Mouse (Mus musculus) adrenal gland, adult (tissue): ENCODE results near the gene Sparcl1.

Experiments used
- DNase-seq, 2 experiments: peaks; one replicate each; pipeline ENCODE4 v3.0.0; 2022 to 2023; ENCODE audit warnings: low spot score in 1 of 2; ENCODE audit not compliant: inconsistent age in 2 of 2

Sparcl1 gene

GRCm38 (mm10) chr5:104068751-104069150, 44.8 kb downstream of the Sparcl1 start:
- peak in 1 of 2 experiments; percentile 58 for DNase-seq

DNA sequence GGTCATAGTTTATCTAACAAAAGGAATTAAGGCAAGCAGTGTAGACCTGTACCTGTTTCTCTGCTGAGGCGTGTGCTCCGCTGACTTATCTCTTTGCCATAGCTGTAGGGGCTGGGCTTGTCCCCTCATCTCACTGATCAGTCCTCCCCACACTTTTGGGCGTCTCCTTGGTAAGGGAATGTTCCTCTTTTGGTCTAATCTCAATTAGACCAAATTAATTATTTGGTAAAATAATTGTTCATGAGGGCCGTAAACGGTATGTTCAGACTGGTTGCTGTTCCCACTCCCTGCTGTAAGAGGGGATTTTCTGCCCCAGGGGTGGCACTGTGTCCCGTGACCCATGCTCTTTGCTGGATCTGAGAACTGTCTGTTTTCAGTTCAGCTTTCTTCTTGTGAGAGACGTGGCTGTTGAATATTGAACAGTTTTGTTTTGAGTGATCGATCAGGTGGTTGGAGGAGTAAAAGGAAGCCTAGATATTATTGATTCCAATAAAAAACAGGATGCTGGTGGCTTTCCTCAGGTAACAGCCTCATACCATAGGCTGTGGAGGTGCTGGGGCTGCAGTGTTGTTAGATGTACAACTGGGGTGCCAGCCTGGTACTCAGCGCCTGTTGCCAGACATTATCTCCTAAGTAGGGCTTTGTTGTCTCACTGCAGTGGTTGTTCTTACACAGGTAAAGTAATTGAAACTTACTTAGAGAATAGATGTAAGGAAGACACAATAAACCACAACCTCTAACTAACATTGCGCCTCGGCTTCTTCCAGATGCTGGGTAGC, 50.6 kb downstream of the Sparcl1 start:
- no peak for DNase-seq

DNA sequence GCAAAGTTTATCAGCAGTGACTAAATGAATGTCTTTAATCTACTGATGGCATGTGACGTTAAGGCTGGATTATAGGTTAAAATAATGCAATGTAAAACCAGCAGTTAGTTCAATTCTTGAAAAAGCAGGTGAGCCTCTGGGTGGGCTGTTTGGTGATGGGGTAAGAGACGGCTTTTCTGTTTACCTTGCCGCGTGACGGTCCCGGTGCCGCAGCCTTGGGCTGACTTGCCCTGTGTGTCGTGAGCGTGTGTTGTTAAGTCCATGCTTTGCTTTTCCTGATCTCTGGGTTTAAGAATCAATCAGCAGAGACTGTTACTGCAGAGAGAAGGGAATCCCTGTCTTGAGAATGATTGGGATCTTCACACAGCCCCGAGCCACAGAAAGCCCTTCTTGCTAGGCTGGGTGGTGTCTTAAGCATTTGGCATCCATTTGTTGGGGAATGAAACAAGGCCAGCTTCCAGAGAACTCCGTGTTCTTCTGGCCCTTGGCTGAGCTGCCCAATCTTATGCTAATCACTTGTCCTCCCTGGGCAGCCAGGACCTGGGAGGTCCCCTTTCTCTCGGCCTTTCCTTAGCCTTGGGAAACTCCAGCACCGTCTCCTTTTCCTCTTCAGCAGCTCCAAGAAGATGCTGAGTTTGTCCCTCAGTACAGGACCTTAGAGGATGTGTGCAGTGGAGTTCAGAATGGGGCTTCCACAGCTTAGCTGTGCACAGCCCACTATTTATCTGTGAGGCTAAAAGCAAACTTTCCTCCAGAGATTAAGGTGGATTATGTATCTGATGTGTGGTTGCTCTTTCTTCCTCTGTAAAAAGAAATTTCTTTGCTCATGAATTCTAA, 51.4 kb downstream of the Sparcl1 start:
- DNase-seq: no peak

GRCm38 (mm10) chr5:104060429-104060828, 53.1 kb downstream of the Sparcl1 start:
- DNase-seq: no peak

DNA sequence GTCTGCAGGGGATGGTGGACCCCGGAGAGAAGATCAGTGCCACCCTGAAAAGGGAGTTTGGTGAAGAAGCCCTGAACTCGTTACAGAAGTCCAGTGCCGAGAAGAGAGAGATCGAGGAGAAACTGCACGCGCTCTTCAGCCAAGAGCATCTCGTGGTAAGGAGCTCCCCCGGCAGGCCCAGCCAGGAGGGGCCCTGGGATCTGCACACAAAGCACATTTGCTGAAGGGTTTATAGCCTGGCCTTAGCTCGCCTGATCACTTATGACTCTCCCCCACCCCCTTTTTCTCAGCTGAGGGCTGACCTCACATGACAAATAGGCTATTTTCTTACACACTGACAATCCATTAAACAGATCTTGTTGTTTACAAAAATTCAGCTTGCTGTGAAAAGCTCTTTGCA, 53.9 kb downstream of the Sparcl1 start:
- no peak for DNase-seq

- DNase-seq: peak; percentile 48 to 80
Measured at GRCm38 (mm10) chr5:104058021-104058420, 55.5 kb downstream of the Sparcl1 start.

DNA sequence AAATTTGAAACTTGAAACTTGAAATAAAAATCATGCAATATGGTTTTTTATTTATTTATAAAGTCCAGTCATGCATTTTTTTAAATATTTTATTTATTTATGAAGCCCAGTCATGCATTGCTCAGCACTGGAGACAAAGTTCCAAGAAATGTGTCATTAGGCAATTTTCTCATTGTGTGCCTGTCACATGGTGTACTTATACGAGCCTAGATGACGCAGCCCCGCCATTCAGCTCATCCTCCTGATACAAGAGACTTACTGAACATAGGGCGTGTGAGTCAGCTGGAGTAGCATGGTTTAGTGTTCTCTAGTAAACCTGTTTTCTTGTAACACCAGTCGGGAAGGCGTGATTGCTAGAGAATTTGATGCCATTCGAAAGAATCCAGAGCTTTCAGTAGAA, 57.2 kb downstream of the Sparcl1 start:
- DNase-seq: peak; percentile 35 to 50

DNA sequence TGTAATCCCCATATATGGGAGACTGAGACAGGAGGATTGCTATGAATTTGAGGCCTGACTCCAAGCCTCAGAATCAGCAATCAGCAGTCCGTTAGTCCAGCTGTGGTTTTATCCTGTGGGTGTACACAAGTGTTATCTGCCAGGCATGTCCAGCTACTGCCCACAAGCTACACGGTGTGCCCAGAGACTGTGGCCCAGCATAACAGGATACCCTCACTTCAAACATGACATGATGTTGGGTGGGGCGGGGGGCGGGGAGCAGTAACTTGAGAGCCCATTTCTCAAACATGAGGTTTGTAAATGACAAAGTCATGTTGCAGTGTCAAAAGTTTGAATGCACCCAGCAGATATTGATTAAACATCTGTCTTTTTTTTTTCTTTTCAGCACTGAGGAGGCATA, 57.7 kb downstream of the Sparcl1 start:
- no peak for DNase-seq

GRCm38 (mm10) chr5:104054938-104055337, 58.6 kb downstream of the Sparcl1 start:
- no peak for DNase-seq

DNA sequence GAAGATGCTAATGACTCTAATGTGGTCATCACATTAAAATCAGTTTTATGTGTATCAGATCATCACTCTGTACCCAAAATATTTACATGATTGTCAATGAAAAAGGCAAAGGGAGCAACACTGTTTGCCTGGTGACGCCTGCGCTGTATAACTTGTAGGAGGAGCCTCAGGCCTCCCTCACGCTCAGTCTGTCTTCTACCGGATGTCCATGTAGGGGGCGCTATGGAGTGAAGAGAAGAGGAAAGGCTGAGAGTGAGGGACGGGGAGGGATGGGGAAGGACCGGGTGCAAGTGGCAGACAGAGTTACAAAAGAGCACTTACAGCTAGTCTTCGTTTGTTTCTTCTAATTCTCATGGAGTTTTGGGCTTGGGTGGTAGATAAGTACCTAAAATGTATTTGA, 60.6 kb downstream of the Sparcl1 start:
- peak in 1 of 2 experiments; percentile 38 for DNase-seq

DNA sequence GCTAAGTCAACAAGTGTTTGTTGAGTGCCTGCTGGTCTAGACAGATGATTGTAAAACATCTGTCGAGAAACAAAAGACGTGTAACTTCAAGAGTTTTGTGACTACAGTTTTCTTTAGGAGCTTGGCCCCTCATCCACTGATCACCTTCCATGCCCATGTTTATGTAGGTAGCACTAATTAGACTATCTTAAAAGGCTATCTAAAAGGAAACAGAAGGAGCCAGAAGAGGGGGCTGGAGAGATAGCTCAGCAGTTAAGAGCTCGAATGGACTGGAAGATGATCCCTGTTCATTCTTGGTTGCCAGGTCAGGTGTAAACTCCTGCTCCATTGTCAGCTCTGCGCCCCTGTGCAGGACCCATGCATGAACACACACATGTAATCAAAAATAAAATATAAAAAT, 65.4 kb downstream of the Sparcl1 start:
- peak in 1 of 2 experiments; percentile 60 for DNase-seq

DNA sequence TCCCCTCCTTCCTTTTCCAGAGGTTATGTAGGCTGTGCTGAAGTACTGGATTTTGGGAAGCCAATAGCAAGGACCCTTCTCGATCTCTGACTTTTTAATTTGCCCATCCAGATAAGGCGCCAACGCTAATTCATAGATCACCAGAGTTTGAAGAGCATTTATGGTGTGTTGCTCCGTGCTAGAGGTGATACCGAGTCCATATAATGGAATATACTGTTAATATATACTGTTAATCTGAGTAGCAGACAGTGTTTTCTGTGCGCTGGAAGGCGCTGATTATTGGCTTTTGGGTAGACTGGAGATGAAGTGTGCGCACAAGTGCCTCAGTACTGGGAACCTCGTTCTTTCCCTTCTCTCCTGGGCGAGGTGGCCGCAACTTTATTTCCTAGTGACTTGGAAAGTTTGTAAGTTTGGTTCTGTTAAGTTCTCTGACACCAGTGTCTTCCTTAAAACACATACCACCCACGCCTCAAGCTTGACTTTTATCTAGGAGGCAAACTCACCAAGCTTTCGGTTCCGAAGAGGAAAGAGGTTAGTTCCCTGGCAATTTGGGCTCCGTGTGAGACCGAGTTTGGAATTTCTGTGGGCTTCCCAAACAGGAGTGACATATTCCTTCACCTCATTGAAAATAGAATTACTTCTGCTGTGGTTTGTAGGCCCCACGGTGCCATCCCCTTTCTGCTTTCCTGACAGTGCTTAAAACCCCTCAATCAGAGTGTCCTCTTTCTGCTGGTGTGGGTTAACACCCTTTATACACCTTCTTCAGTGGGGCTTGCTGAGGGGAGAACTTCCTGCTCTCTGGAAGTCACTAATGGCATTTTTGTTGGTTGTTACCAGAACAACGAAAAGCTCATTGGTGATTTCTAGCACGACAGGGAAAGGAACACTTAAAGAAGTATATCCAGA, 66.1 kb downstream of the Sparcl1 start:
- DNase-seq: peak in 1 of 2 experiments; percentile 34

DNA sequence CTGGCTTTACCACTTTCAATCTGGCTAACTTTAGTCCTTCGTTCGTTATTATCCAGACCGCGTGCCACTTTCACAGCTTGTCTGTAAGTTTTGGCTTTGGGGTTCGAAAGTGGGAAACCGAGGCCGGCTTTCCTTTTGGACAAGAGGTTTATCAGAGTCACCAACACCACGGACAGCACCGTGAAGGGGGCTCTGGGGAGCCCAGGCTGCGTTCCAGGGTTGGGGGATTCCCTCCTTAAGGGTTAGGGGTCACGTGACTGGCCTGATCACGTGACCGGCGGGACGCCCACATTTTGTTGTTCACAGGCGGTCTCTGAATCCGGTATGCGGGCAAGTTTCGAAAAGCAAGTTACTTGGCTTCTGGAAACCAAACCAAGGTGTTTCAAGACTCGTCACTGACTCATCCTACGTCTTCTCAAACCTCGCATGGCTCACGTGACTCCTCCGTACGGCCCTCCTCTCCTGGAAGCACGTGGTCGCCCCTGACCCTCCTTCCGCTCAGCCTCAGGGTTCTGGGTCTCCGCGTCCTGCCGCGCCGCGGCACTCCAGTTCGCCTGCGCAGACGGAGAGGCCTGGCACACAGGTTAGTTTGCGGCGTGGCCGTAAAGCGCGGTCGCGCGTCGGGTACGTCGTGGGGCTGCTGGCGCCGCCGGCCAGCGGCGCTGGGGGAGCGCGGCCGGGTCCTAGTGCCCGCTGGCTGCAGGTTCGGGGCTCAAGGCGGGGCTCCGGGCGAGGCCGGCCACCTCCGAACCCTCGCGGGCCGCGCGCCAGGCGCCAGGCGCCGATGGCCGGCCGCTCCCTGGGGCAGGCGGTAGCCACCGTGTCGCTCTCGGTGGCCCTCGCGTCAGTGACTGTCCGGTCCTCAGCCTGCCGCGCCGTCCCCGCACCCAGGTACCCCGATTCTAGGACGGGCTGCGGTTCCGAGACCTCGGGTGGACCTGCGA, 67.0 kb downstream of the Sparcl1 start, which contains the start of gene Nudt9:
Nudt9 (plus strand) TSS at position 51 of the 944 bp plus-strand sequence.
- peak; percentile 99 for DNase-seq

GRCm38 (mm10) chr5:104043704-104044103, 69.8 kb downstream of the Sparcl1 start:
- no peak for DNase-seq

DNA sequence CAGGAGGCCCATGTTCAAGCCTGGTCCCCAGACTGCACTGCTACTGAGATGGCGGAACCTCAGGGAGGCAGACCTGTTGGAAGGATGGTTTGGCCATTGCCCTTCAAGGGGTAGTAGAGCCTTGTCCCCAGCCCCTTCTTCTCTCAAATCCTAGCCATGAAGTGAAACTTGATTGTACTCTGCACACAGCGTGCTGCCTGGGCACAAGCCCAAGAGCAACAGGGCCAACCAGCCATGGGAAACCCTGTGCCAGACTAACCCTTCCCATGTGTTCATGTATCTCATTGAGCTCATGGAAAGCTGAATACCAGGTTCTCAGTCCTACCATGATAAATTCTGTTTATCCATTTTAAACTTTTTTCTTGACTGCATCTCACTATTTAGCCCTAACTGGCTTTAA, 70.6 kb downstream of the Sparcl1 start:
- DNase-seq: no peak

DNA sequence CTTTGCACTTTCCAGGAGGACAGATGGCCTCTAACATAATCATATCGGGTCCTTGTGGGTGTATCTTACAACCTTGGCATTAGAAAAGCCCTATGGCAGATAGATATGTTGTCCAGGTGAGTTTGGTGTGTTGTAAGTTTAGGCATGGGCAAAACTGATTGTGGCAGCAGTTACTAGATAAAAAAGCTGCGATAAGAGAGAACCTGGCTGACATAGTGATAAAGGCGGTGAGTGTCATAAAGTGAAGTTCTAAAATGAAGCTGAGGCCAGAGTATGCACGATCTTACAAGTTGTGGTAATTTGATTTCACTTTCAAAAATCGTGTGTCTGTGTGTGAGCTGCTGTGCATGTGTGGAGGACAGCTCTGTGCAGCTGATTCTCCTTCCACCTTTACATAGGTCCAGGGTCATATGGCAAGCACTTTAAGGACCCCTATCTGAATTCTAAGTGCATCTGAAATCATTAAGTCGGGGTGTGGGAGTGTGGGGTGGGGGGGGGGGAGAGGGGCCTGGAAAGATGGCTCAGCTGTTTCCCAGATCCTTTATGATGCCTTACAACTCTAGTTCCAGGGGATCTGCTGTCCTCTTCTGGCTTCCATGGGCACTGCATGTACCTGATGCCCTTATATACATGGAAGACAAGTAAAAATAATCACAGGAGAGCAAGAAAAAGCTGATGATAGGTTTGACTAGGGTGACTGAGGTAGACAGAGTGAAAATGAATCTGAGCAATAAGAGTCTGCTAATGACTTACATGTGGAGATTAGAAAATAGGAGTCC, 74.2 kb downstream of the Sparcl1 start:
- DNase-seq: peak; percentile 43 to 76

- DNase-seq: no peak
Measured at GRCm38 (mm10) chr5:104036686-104037085, 76.8 kb downstream of the Sparcl1 start.

GRCm38 (mm10) chr5:104035824-104036223, 77.7 kb downstream of the Sparcl1 start:
- no peak for DNase-seq

GRCm38 (mm10) chr5:104035066-104035465, 78.5 kb downstream of the Sparcl1 start:
- DNase-seq: no peak
